Mouse (Mus musculus): Measurements from ENCODE around the gene Vsnl1.

The Vsnl1 gene

DNA sequence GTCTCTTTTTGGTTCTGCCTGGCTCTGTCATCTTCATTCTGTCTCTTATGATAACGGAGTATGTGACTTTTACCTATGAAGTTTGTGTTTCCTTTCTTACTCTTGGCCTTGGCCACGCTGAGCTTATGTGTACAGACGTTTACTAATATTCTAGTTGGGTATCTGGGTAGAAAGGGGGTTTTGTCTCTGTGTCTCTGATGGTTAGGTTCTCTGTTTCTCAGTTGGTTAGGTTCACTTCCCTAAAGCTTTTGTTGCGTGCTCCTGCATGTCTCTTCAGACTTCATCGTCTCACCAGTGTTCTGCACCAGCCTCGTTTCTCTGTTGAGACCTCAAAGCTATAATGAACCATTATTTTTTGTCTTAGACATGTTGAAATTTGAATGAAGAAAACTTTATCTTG is 159.2 kb downstream of the Vsnl1 start:
- CTCF ChIA-PET: no interaction called here

DNA sequence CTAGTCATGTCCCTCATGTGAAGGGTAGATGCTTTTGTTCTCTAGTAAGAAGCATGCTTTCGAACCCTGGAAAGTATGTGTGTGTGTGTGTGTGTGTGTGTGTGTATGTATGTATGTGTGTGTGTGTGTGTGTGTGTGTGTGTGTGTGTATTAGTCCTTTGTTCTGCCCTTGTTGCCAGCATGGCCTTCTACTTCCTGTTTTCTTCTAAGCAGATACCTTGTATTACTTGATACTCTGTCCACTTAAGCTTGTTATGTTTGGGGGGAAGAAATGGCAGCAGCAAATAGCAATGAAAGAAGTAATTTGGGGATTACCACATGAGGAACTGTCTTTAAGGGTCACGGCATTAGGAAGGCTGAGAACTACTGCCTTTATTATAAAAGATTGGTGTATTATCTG is 159.8 kb downstream of the Vsnl1 start:
- CTCF ChIA-PET: no interaction called here
